Comparison of ENCODE assay signal across 22 mouse cellular contexts in genomic region chr2:141863628-141864165, GRCm38 (mm10).
DNase-seq lines count a peak whose midpoint lies in the region; ATAC-seq and TF ChIP-seq lines count a peak whose summit lies in the region.
"Had no signal": no experiment of that assay in that cellular context is flagged by ENCODE, and none has a peak within 500 bp of the region (broad histone marks: within the 10 kb centered on the region; RNA-seq: fewer than 3 reads in every experiment).

No protein-coding gene starts in this region.

- no peak overlapping the region for H3K27ac ChIP-seq in forebrain, embryonic 14.5 days (ENCODE audit: low read depth, low read length)
- no peak overlapping the region for H3K27ac ChIP-seq in forebrain, embryonic 11.5 days (ENCODE audit: low read depth, low read length)
- H3K27ac ChIP-seq in forebrain, embryonic 16.5 days (ENCODE audit: low read length), result no peak overlapping the region
- no peak overlapping the region for H3K27ac ChIP-seq in liver, postnatal 0 days (ENCODE audit: low read depth)
- H3K27ac ChIP-seq: embryonic facial prominence, embryonic 10.5 days; gastrocnemius, adult 2 months; hindbrain, embryonic 10.5 days; hindbrain, embryonic 15.5 days had no signal

- no peaks in the 10 kb centered on the region for H3K4me1 ChIP-seq in forebrain, embryonic 14.5 days (ENCODE audit: control insufficient read depth, insufficient read depth, low read length)
- H3K4me1 ChIP-seq in forebrain, embryonic 11.5 days (replicated peaks; ENCODE audit: control insufficient read depth, insufficient read depth, low read length), result no peaks in the 10 kb centered on the region
- 0 out of 2 replicates have a peak, but pooled peaks cover 2% of the 10 kb centered on the region for H3K4me1 ChIP-seq in forebrain, embryonic 16.5 days (replicated peaks; ENCODE audit: control insufficient read depth, insufficient read depth, low read length)
- no peaks in the 10 kb centered on the region for H3K4me1 ChIP-seq in liver, postnatal 0 days (ENCODE audit: insufficient read depth)
- H3K4me1 ChIP-seq: heart, embryonic 12.5 days; hindbrain, embryonic 10.5 days; hindbrain, embryonic 15.5 days had no signal

- no peak for DNase-seq in cerebellum, postnatal 25 days
- peak; percentile 40 for DNase-seq in forebrain, embryonic 14.5 days (ENCODE audit: low spot score)
- DNase-seq in forebrain, embryonic 11.5 days (ENCODE audit: low spot score), result no peak
- peak; percentile 31 to 35 for DNase-seq in cerebellum, adult 18-20 months
- no peak for DNase-seq in urinary bladder, postnatal 36 days (ENCODE audit: low spot score in 2 of 2)
- DNase-seq in liver, postnatal 0 days, result no peak
- DNase-seq: adrenal gland, adult 8-10 months; adrenal gland, postnatal 36 days; B cell, adult 2 months; gastrocnemius, adult 2 months; gastrocnemius, postnatal 25 days; kidney, adult 8-10 months had no signal

- no peak for TF ChIP-seq EP300 in liver, postnatal 0 days (IDR thresholded peaks at IDR 0.05; ENCODE audit: low read depth)

- H3K4me3 ChIP-seq in forebrain, embryonic 14.5 days (ENCODE audit: low read depth, low read length), result no peak overlapping the region
- no peak overlapping the region for H3K4me3 ChIP-seq in forebrain, embryonic 11.5 days (ENCODE audit: low read depth, low read length)
- no peak overlapping the region for H3K4me3 ChIP-seq in forebrain, embryonic 16.5 days (replicated peaks; ENCODE audit: low read length)
- no peak overlapping the region for H3K4me3 ChIP-seq in liver, postnatal 0 days (ENCODE audit: low read depth, low read length)
- H3K4me3 ChIP-seq: embryonic facial prominence, embryonic 10.5 days; gastrocnemius, adult 2 months; heart, embryonic 12.5 days; hindbrain, embryonic 10.5 days; hindbrain, embryonic 15.5 days had no signal

- no peaks in the 10 kb centered on the region for H3K9me3 ChIP-seq in forebrain, embryonic 14.5 days (replicated peaks; ENCODE audit: control insufficient read depth, low read length)
- no peaks in the 10 kb centered on the region for H3K9me3 ChIP-seq in forebrain, embryonic 11.5 days (ENCODE audit: control insufficient read depth, low read length)
- no peaks in the 10 kb centered on the region for H3K9me3 ChIP-seq in forebrain, embryonic 16.5 days (ENCODE audit: control insufficient read depth, low read length)
- H3K9me3 ChIP-seq in liver, postnatal 0 days (ENCODE audit: low read length), result no peaks in the 10 kb centered on the region
- H3K9me3 ChIP-seq: embryonic facial prominence, embryonic 10.5 days; heart, embryonic 12.5 days; hindbrain, embryonic 10.5 days; hindbrain, embryonic 15.5 days had no signal

- TF ChIP-seq CTCF in liver, postnatal 0 days (IDR thresholded peaks at IDR 0.05; ENCODE audit: low read depth), result no peak

- 86% methylated on average over 2 of the region's 2 CpGs for WGBS in forebrain, embryonic 14.5 days
- 76% methylated on average over 2 of the region's 2 CpGs for WGBS in forebrain, embryonic 11.5 days
- 62% methylated on average over 1 of the region's 2 CpGs for WGBS in forebrain, embryonic 16.5 days
- 75% methylated on average over 2 of the region's 2 CpGs for WGBS in liver, postnatal 0 days (ENCODE audit: insufficient replicate concordance)

- no peaks in the 10 kb centered on the region for H3K36me3 ChIP-seq in forebrain, embryonic 14.5 days (ENCODE audit: control insufficient read depth, insufficient read depth, low read length)
- H3K36me3 ChIP-seq in forebrain, embryonic 11.5 days (ENCODE audit: control insufficient read depth, insufficient read depth, low read length), result no peaks in the 10 kb centered on the region
- no peaks in the 10 kb centered on the region for H3K36me3 ChIP-seq in forebrain, embryonic 16.5 days (ENCODE audit: control insufficient read depth, insufficient read depth)
- H3K36me3 ChIP-seq in liver, postnatal 0 days (replicated peaks; ENCODE audit: insufficient read depth, low read length), result no peaks in the 10 kb centered on the region
- H3K36me3 ChIP-seq: embryonic facial prominence, embryonic 10.5 days; G1E; heart, embryonic 12.5 days; hindbrain, embryonic 10.5 days; hindbrain, embryonic 15.5 days had no signal

- H3K27me3 ChIP-seq in forebrain, embryonic 14.5 days (replicated peaks; ENCODE audit: control insufficient read depth, insufficient read depth, low read length), result no peaks in the 10 kb centered on the region
- no peaks in the 10 kb centered on the region for H3K27me3 ChIP-seq in forebrain, embryonic 11.5 days (ENCODE audit: control insufficient read depth, insufficient read depth, low read length)
- H3K27me3 ChIP-seq in forebrain, embryonic 16.5 days (replicated peaks; ENCODE audit: control insufficient read depth, insufficient read depth, low read length), result no peaks in the 10 kb centered on the region
- H3K27me3 ChIP-seq in liver, postnatal 0 days (ENCODE audit: insufficient read depth, low read length), result no peaks in the 10 kb centered on the region
- H3K27me3 ChIP-seq: heart, embryonic 12.5 days; hindbrain, embryonic 15.5 days had no signal

- no peak overlapping the region for H3K4me2 ChIP-seq in forebrain, embryonic 14.5 days (ENCODE audit: low read length)
- H3K4me2 ChIP-seq in forebrain, embryonic 11.5 days (ENCODE audit: low read depth, low read length, severe bottlenecking), result no peak overlapping the region
- no peak overlapping the region for H3K4me2 ChIP-seq in forebrain, embryonic 16.5 days (ENCODE audit: low read length)
- H3K4me2 ChIP-seq in liver, postnatal 0 days (ENCODE audit: low read depth, low read length), result no peak overlapping the region
- H3K4me2 ChIP-seq: heart, embryonic 12.5 days; hindbrain, embryonic 15.5 days had no signal

- ATAC-seq in cerebellum, adult (ENCODE audit: insufficient number of reproducible peaks, low FRiP score, low TSS enrichment), result peak; percentile 80
- peak; percentile 60; the same call in 1 of the 2 replicates for ATAC-seq in forebrain, embryonic 14.5 days
- ATAC-seq in forebrain, embryonic 11.5 days (replicated peaks; ENCODE audit: low FRiP score), result no peak
- peak; percentile 36; the same call in 1 of the 2 replicates for ATAC-seq in forebrain, embryonic 16.5 days
- ATAC-seq in liver, postnatal 0 days, result no peak
- ATAC-seq: CD4-positive, CD25-positive, alpha-beta regulatory T cell, adult 4 months; inflammation-experienced regulatory T-cells, adult 6 months; intestine, postnatal 0 days had no signal

- no peak overlapping the region for H3K9ac ChIP-seq in forebrain, embryonic 14.5 days (ENCODE audit: low read length)
- H3K9ac ChIP-seq in forebrain, embryonic 11.5 days (ENCODE audit: low read length), result no peak overlapping the region
- no peak overlapping the region for H3K9ac ChIP-seq in forebrain, embryonic 16.5 days (replicated peaks; ENCODE audit: low read depth, low read length)
- no peak overlapping the region for H3K9ac ChIP-seq in liver, postnatal 0 days (replicated peaks)
- H3K9ac ChIP-seq: heart, embryonic 12.5 days; hindbrain, embryonic 15.5 days had no signal

Comparison
In these comparisons a context has a peak if more than half of its experiments do, and no peak if none do; other contexts are left out.
1. ATAC-seq: peak in cerebellum, adult (single experiment), forebrain, embryonic 14.5 days (single experiment) and forebrain, embryonic 16.5 days (single experiment); none in forebrain, embryonic 11.5 days (single experiment) and liver, postnatal 0 days (single experiment).
2. DNase-seq: peak in forebrain, embryonic 14.5 days (single experiment) and cerebellum, adult 18-20 months (2 of 2); none in cerebellum, postnatal 25 days (0 of 2), forebrain, embryonic 11.5 days (single experiment), urinary bladder, postnatal 36 days (0 of 2) and liver, postnatal 0 days (single experiment).